Mouse (Mus musculus) ovary, adult 18-20 months (tissue): ENCODE data around the gene Abhd16b.
A peak's percentile ranks its signal among the peaks of the same experiment; 100 is the strongest.

ENCODE experiments used
- DNase-seq: peaks from one replicate; pipeline ENCODE4 v3.0.0; 2022; ENCODE audit warnings: low spot score, mixed read lengths

Gene Abhd16b

DNA sequence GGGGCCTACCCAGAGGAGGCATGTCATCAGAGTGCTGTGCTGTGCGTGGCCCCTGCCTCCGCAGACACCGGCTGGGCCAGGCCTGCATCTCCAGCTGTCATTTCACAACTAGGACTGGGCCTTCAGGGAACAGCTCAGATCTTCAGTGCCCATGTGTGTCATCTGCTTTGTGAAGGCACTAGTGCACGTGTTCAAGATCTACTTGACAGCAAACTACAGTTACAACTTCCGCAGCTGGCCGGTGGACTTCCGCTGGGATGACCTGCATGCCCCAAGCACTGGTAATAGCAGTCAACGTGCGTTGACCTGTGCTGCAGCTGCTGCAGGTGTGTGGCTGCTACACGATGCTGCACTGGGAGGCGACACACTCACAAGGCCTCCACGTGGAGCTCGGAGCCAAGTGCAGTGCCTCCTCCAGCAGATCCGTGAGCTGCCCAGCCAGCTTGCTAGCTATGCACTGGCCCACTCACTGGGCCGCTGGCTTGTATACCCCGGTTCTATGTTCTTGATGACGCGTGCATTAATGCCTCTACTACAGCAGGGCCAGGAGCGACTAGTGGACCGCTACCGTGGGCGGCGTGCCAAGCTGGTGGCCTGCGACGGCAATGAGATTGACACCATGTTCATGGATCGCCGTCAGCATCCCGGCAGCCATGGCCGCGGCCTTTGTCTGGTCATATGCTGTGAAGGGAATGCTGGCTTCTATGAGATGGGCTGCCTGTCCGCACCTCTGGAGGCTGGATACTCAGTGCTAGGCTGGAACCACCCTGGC, at the start of gene Abhd16b:
Gene Abhd16b, plus strand, starts transcription at position 51 of the 772 bp plus-strand sequence.
- DNase-seq: no peak

DNA sequence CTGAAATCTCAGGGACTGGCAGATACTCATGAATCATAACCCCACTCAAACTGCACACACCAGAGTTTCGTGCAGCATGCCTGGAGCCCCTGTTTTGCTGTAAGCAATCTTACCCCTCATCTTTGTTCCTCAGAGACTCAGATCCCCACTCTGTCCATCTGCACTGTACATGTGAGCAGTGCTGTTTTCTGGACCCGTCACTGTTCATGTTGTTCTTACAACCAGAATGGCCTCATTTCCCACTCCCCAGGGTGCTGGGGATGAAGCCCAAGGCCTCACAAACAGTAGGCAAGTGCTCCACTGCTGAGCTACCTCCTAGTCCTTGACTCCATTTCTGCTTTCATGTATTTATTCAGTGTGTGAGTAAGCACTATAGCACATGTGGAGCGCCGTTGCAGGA, 40.8 kb upstream of the Abhd16b start:
- no peak for DNase-seq

DNA sequence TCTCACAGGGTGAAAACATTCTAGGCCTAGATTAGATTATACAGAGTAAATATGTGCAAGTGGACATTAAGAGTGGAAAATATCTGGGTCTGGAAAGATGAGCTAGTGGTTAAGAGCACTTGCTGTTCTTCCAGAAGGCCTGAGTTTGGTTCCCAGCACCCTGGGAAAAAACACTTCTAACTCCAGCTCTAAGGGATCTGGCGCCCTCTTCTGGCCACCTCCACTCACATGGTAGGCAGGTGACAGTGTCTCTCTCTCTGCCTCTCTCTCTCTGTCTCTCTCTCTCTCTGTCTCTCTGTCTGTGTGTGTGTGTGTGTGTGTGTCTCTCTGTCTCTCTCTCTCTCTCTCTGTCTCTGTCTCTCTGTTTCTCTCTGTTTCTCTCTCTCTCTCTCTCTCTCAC, 39.7 kb upstream of the Abhd16b start:
- DNase-seq: no peak

DNA sequence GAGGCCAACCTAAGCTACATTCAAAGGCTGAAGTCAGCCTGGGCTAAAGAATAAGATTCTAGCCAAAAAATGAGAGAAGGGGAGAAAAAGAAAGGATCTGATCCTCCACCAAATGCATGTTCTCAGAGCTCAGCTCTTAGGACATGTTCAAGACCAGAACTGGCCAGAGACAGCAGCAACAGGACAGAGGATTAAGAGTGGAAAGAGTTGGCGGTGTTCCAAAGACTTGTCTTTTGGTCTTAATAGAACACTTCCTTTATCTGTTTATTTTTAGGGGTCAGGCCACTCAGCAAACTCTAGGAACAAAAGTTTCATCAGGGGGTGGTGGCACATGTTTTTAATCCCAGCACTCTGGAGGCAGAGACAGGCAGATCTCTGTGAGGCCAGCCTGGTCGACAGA, 37.1 kb upstream of the Abhd16b start:
- DNase-seq: no peak

DNA sequence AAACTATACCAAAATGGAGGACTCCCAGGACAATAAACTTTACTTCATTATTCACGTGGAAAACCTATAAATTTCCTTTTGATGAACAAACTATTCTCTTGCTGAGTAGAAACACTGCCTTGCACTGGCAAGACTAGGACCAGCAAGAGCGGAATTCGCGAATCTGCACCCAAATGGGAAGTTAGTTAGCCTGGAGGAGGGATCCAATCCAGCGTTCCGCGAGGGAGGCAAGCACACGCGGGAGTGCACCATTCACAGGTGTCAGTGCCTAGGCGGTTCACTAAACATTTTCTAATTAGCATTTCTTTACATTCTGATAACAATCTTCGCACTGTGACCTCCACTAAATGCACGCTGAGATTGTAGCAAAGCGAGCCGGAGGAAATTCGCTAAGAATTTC, 35.2 kb upstream of the Abhd16b start:
- DNase-seq: no peak

DNA sequence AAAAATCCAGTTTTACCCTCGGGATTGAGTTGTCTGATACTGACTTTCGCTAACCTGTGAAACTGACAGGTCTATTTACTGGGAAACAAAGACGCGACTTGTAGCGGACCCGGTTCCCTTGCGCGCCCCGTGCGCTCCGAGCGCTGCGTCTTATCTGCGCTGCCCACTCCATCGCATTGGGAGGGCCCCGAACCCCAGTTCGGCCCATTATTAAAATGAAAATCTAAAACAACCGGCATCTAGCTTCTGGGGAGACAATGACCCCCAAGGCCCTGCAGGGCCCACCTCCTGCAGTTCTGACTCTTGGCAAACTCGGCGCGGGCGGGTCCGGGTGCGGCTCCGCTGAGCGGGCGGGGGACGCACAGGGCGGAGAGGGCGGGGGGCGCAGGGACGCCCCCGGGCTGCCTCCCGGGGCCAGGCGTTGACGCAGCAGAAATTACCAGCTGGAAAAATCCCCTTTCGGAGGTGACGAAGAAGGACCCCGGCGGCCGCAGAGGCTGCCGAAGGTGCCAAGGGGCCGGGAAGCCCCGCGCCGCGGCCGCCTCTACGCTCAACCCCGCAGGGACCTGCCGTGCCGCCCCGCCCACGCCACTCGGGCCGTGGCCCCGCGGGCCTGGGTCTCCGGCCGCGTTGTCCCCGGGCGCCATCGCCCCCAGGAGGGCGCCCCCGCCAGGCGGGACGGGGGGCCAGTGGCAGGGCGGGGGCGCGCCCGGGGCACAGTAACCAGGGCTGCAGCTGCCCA, 34.4 kb upstream of the Abhd16b start:
- no peak for DNase-seq

DNA sequence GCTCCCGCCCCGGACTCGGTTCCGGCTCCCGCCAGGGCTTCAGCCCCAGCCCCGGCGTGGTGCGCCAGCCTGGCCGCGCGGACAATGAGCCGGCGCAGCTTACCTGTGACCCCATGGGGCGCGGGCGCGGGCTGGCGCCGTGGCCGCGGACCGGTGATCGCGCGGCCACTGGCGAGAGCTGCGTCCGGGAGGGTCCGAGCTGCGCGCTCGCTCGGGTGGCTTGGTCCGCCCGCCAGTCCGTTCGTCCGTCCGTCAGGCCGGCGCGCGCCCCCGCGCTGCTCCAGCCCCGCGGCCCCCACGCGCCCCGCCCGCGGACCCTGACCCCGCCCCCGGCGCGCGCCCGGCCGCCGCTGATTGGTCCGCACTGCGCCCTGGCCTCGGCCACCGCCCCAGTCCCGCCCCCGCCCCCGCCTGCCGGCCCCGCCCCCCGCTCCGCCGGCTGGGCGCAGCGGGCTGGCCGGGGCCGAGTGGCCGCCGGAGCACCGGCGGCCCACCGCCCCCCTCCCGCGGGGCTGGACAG, 33.8 kb upstream of the Abhd16b start, which contains the start of gene Zbtb46:
Gene Zbtb46, minus strand, starts transcription at position 274 of the 520 bp plus-strand sequence.
- peak; percentile 80 for DNase-seq

DNA sequence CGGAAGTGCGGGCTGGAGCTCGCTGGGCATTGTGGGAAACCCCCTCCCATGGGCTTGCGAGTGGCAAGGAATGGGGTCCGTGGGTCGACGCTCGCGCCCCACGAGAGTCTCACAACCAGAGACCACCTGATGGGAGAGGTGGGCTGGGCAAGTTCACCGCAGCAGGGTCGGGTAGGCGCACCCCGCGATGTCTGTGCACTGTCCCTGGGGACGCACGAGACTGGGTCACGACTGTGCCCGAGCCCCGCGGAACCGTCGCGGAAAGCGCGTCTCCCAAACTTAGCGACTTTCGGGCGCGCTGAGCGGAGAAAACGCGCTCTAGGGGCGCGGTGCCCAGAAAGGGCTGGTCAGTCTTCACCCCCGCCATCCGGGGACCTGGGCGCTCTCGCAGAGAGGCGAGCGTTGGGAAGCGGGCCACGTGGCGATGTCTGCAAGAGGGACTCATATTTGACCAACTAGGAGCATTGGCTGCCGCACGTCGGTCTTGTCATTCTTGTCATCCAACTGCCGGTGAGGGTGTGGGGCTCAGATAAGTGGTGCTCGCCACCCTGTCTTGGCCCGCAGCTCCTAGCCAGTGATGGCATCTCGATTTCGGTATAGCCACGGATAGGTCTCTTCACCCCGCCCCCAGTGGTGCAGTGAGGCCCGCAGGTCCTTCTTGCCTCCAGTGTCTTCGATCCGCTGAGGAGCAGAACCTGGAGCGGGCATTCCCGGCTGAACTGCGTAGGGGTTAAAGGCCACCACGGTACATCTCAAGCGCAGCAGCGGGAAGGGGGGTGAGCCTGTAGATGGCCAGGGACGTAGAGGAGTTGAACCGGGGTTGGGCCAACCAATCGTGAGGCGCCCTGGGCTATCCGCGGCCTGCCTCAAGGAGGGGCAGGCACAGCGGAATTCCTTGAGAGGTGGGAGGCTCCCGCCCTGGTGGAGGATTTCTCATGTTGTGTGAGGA, 33.1 kb upstream of the Abhd16b start:
- DNase-seq: peak; percentile 77

DNA sequence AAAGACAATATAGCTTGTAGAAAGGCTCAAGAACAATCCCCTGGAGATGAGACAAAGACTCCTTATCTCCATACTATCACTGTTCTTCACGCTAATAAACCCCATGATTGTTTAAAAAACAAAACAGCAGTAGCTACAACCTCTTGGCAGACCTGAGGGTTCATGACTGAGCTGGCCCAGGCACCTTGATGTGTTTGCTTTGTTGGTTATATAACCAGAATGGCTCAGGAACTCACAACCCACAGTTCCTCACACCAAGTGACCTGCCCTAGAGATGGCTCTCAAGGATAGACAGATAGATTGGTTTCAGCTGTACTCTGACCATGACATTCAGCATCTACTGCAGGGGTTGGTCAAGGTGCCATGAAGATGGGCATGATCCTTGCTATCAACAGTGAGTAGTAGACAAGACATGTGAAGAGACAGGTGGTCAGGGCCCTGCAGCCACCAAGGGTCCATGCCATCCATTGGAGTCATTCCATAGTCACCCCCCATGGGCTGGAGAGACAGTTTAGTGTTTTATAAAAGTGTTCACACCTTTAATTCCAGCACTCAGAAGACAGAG, 31.4 kb upstream of the Abhd16b start:
- DNase-seq: no peak

DNA sequence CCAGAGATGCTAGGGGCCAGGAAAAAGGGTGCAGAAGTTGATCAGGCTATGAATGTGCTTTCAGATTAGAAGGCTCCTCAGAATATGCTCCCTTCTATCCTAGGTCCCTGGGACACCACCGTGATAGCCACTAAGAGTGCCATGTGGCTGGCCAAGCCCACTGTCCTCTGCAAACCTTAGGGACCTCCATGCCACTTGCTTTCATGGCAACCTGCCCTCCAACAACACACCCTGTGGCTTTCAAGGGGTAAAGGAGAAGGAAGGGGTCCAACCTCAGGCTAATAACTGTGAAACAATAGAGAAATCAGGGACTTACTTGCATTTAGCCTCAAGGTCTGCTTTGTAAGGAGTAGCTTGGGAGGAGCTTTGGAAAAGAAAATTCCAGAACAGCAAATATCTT, 30.4 kb upstream of the Abhd16b start:
- no peak for DNase-seq

DNA sequence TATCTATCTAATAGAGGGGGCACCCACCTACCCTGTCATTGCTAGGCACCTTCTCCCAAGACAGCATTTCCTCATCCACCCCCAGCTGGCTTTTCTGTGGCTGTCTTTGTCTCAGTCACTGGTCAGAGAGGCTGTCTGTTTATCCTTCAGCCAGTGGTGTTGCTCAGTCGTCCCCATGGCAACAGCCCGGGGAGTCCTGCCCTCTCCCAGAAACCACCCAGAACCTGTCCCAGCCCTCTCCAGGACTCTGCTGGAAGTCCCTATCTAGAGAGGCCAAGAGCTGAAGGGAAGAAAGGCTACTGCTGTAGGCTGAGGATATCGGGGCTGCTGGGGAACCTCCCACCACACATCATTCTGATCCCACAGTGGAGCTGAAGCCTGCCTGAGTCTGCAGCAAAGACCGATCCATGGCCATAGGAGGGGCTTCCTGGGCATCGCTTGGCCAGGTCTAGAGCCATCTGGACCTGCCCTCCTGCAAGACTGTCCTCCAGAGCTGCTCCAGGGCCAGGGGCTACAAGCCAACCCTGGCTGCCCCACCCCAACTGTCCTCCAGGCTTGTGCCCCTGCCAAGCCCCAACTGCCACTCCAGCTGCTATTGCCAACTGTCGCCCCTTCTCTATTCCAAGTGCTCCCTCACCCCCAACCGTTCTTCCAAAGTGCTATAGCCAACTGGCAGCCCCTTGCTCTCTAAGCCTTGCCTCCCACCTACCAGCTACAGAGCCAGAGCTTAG, 29.8 kb upstream of the Abhd16b start:
- peak; percentile 78 for DNase-seq

DNA sequence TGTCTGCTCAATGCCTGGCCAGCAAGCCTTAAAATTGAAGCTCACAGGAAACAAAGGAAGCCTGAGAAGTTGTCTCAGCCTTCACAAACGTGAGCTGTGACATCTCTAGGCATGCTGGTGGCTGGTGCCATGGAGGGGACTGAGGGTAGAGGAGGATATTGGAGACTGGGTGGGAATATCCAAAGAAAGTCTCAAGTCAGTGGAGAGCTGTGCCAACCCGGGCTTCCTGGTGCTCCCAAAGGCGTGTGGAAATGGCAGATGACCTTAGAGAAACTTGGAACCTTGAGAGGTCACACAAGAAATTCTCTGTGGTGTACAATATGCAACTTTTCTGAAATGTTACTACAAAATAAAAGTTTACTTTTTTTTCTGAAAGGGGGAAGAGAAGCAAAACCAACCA, 27.6 kb upstream of the Abhd16b start:
- no peak for DNase-seq

DNA sequence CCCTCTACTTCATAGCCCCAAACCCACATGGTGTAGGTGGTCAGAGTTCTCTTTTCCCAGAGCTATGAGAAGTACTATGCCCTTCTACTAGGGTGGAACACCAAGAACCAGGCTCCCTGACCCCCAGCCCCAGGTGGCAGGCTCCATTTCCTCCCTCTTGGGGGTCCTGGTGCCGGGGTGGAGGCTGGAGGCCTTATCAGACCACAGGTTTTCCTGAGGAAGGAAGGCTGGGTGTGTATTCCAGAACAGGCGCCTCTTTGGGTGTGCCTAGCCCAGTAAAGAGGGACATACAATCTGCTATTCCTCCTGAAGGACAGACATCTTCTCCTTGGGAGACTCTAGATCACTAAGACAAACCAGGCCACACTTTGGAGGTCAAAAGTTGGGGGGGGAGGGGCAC, 22.7 kb upstream of the Abhd16b start:
- no peak for DNase-seq

DNA sequence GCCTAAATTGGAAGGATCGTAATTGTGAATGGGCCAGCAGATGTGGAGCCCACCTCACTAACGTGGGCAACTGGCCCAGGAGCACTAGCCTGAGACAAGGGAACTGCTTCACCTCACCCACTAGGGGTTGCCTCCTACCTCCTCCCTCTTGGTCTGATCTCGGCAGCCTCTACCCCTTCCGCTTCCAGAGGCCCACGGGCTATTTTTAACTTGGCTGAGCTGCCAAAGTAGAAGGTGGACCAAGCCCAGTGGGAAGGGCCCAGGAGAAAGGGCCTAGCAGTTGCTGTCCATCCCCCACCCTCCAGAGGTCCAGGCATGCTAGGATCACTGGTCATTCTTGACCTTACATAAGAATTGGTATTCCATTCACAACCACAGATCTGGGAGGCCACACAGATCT, 21.8 kb upstream of the Abhd16b start:
- no peak for DNase-seq

DNA sequence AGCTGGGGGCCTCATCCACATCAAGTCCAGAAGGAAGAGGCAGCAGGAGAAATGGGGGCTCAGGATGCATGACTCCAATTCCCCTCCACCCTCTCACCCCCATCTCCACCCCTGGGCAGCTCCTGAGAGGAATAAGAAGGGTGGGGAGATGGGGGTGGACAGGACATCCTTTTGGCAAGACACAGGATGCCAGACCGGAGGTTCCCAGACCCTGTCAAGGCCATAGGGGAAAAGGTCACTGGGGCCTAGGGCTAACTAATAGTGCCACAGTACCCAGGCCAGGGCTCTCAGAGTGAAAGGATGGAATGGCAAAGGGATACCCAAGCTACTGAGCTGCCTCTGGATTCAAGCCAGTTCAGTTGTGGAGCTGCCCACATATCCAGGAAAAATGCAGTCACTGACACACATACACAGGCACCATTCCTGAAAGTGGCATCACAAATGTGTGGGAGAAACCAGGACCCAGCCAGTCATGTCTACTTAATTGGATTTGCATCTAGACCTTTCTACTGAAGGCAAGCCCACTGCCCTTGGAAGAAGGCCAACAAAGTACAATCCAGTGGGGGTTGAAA, 20.7 kb upstream of the Abhd16b start:
- DNase-seq: no peak

DNA sequence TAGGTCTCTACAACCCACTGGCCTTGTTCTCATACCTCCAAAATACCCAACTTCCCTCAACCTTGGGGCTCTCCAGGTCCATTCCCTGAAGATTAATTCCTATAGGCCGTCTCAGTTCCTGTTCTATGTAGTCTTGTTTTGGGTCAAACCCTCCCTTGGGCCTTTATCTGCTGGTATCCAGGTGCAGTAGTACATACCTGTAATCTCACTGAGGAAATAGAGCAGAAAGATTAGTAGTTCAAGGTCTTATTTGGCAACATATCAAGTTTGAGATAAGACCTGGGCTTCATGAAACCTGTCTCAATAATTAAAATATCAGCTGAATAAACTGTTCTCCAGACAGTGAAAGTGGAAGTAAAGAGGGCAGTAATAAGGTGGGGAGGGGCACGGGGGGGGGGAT, 9.9 kb upstream of the Abhd16b start:
- no peak for DNase-seq

DNA sequence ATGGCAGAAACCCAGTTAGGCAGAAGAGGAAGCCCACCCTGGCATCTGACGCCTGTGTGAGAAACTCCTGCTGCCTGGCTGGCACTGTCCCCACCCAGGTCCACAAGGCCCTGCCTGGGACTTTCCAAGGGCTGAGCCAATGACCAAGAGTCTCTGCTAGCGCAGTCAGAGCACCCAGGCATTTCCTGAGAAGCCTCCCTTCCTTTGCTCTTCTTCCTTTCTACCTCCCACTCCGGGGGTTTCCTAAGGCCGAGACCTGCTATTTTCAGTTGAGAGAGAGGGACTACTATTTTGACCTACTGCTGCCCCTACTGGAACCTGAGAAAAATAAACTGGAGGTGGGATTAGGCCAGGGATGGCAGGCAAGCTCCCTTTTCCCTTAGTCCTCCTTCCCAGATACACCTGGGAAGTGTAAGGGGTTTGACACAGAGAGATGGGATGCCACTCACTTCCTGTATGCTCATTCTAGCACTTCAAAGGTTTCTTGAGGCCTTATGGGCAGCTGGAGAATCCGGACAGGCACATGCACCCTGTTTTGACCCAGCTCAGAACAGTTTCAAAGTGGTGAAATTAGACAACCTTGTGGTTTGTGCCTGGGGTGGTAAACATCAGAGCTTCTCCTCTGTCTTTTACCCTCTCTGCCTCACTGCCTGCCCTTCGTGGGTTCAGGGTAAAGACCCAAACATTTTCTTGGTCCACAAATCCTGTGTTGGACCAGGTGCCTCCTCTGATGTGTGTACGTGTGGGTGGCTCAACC, 9.3 kb upstream of the Abhd16b start:
- peak; percentile 43 for DNase-seq

DNA sequence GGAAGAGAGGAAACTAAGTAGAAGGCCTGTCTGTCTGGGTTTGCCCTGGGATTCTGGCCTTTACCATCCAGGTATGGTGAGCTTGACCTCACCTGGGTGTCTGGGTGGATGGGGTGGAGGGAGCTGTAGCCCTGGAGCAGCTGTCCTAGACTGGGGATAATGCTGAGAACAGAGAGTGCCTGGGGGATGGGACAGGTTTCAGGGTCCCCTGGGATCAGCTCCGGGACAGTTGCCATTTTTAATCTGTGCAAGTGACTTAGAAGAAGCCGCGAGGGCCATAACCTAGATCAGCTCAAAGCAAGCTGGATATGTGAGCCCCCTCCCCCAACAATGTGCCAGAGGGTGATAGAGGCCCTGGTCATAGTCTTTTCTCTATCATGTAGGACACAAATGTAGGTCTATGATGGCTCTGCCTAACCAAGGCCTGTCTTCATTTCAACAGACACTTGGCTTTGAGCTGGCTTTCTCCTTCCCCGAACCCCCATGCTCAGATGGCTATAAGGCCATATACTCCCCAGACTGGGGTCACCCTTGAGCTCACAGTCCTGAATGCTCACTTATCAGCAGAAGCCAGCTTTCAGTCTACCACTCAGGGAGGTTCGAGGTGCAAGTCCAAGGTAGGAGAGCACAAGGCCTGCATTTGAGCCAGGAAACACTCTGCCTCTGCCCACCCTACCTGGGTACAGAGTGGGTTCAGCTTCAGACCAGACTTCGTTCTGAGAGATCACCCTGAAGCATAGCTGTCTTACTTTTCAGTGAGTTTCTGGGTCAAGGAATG, 8.4 kb upstream of the Abhd16b start:
- no peak for DNase-seq

DNA sequence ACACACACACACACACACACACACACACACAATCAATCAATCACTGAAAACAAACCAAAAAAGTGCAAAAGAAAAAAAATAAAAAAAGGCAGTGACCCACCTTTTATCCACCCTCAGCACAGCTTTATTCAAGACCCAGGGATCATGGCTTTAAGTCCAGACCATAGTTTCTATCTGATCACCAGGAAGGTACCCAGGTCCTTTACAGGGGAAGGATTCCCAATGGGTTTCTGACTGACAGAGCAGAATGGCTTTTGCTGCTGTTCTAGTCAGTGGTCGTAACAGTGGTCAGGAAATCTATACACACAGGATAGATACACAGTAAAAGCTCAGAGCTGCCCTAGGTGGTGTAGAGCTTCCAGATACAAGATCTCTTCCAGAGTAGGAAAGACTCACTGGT, 7.3 kb upstream of the Abhd16b start:
- DNase-seq: no peak
